Mouse (Mus musculus) heart, postnatal 0 days (tissue): ENCODE measurements around the gene Ikzf3.

Source experiments
- CTCF ChIP-seq: IDR thresholded peaks from 2 replicates; pipeline ENCODE4 v1.5.1; 2016; ENCODE audit warnings: antibody characterized with exemption, control low read depth, low read depth
- EP300 ChIP-seq: IDR thresholded peaks from 2 replicates; pipeline ENCODE4 v1.6.1; 2016; ENCODE audit warnings: antibody characterized with exemption, low read depth

- TF ChIP-seq CTCF (no peak), EP300 (no peak)
Measured at GRCm38 (mm10) chr11:98464516-98464915, 81.3 kb downstream of the Ikzf3 start.
